Mouse (Mus musculus): ENCODE results near the gene Pgbd5. TPM values are rescaled to one million over a fixed set of nuclear protein-coding genes. Genes with fewer than 3 reads are reported as not detected.
A peak's percentile ranks its signal among the peaks of the same experiment; 100 is the strongest.

The Pgbd5 gene
- total and polyA plus RNA-seq, 2 experiments from 2014 or later: 15.9 to 74.1 TPM

DNA sequence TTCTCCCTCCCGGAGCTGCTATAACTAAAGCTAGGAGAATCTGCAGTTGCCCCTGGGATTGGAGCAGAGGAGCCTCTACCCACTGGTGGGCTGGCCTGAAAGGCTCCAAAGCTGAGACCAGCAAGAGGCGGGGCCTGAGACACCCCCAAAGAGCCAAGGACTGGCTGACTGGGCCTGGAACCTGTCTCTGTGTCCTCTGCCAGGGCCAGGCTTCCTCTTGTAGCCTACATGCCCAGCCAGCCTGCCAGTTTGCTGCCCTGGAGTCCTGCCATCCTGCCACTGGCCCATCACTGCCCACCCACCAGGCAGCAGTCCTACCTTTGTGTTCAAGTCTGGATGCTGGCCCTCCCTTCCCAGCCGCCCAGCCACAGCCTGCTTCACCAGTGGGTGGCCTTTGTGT is 109.0 kb downstream of the Pgbd5 start:
- Histone ChIP-seq H3K36me3 (ENCODE audit: insufficient read depth, low read length) (peaks cover 19% of the 10 kb centered on the region), H3K27ac (peak overlapping the region; percentile 48; the same call in 1 of the 2 replicates), H3K4me2 (ENCODE audit: low read depth, low read length) (no peak overlapping the region), H3K9ac (replicated peaks; ENCODE audit: low read length) (no peak overlapping the region), H3K4me1 (ENCODE audit: insufficient read depth, low read length) (no peaks in the 10 kb centered on the region), H3K4me3 (ENCODE audit: low read length) (no peak overlapping the region), H3K27me3 (ENCODE audit: insufficient read depth, low read length) (no peaks in the 10 kb centered on the region), H3K9me3 (ENCODE audit: low read length) (no peaks in the 10 kb centered on the region)
- no peak for TF ChIP-seq CTCF (IDR thresholded peaks at IDR 0.05; ENCODE audit: low read depth)
- DNase-seq (ENCODE audit: low spot score) (peak; percentile 81), ATAC-seq (peak; percentile 94)
- 28% methylated on average over 2 of the region's 3 CpGs for WGBS

GRCm38 (mm10) chr8:124329690-124330089 is 109.8 kb downstream of the Pgbd5 start:
- peak; percentile 27 for DNase-seq (ENCODE audit: low spot score)

DNA sequence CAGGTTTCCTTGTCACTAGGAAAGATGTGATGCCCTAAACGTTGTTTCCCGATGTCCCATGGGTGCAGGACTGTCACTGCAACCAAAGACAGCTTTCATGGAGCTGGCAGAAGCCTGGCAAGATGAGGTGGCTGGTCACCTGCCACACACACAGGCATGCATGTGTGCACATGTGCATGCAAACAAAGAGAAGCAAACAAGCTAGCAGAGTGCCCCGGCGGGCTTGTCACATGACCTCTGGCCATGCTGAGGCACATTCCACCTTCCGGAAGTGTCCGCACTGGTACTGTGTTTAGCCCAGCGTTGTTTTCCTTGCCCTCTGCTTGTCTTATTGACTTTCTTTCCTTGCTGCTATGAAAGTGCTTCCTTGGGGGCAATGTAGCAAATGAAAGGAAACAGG is 111.2 kb downstream of the Pgbd5 start:
- Histone ChIP-seq H3K4me1 (ENCODE audit: insufficient read depth, low read length) (no peaks in the 10 kb centered on the region), H3K9ac (replicated peaks; ENCODE audit: low read length) (no peak overlapping the region), H3K4me3 (ENCODE audit: low read length) (no peak overlapping the region), H3K9me3 (ENCODE audit: low read length) (no peaks in the 10 kb centered on the region), H3K27me3 (ENCODE audit: insufficient read depth, low read length) (no peaks in the 10 kb centered on the region), H3K36me3 (ENCODE audit: insufficient read depth, low read length) (peaks cover 14% of the 10 kb centered on the region), H3K27ac (no peak overlapping the region), H3K4me2 (ENCODE audit: low read depth, low read length) (no peak overlapping the region)
- no peak for TF ChIP-seq CTCF (IDR thresholded peaks at IDR 0.05; ENCODE audit: low read depth)
- ATAC-seq (no peak), DNase-seq (ENCODE audit: low spot score) (no peak)
- WGBS: 83% methylated on average over 7 of the region's 7 CpGs

More at GRCm38 (mm10) chr8:124329690-124330089, 109.8 kb downstream of the Pgbd5 start:
- H3K27me3 ChIP-seq (ENCODE audit: insufficient read depth, low read length): no peaks in the 10 kb centered on the region
- TF ChIP-seq CTCF (IDR thresholded peaks at IDR 0.05; ENCODE audit: low read depth): no peak
- H3K27ac ChIP-seq: no peak overlapping the region
- no peak overlapping the region for H3K9ac ChIP-seq (replicated peaks; ENCODE audit: low read length)
- H3K36me3 ChIP-seq (ENCODE audit: insufficient read depth, low read length): peaks cover 16% of the 10 kb centered on the region
- H3K4me1 ChIP-seq (ENCODE audit: insufficient read depth, low read length): no peaks in the 10 kb centered on the region
- ATAC-seq: no peak
- no peaks in the 10 kb centered on the region for H3K9me3 ChIP-seq (ENCODE audit: low read length)
- no peak overlapping the region for H3K4me2 ChIP-seq (ENCODE audit: low read depth, low read length)
- no peak overlapping the region for H3K4me3 ChIP-seq (ENCODE audit: low read length)
- WGBS: 43% methylated on average over 10 of the region's 10 CpGs

- peaks cover 15% of the 10 kb centered on the region for H3K4me1 ChIP-seq (ENCODE audit: insufficient read depth, low read length)
- TF ChIP-seq CTCF (IDR thresholded peaks at IDR 0.05; ENCODE audit: low read depth): no peak
- H3K27ac ChIP-seq: no peak overlapping the region
- H3K9ac ChIP-seq (replicated peaks; ENCODE audit: low read length): no peak overlapping the region
- H3K36me3 ChIP-seq (ENCODE audit: insufficient read depth, low read length): peaks cover 10% of the 10 kb centered on the region; the same call in 1 of the 2 replicates
- no peaks in the 10 kb centered on the region for H3K9me3 ChIP-seq (ENCODE audit: low read length)
- H3K4me3 ChIP-seq (ENCODE audit: low read length): no peak overlapping the region
- no peak for DNase-seq (ENCODE audit: low spot score)
- no peak overlapping the region for H3K4me2 ChIP-seq (ENCODE audit: low read depth, low read length)
- no peak for ATAC-seq
- 72% methylated on average over 14 of the region's 14 CpGs for WGBS
- no peaks in the 10 kb centered on the region for H3K27me3 ChIP-seq (ENCODE audit: insufficient read depth, low read length)
These were observed 116.1 kb downstream of the Pgbd5 start for GRCm38 (mm10) chr8:124323356-124323755.

DNA sequence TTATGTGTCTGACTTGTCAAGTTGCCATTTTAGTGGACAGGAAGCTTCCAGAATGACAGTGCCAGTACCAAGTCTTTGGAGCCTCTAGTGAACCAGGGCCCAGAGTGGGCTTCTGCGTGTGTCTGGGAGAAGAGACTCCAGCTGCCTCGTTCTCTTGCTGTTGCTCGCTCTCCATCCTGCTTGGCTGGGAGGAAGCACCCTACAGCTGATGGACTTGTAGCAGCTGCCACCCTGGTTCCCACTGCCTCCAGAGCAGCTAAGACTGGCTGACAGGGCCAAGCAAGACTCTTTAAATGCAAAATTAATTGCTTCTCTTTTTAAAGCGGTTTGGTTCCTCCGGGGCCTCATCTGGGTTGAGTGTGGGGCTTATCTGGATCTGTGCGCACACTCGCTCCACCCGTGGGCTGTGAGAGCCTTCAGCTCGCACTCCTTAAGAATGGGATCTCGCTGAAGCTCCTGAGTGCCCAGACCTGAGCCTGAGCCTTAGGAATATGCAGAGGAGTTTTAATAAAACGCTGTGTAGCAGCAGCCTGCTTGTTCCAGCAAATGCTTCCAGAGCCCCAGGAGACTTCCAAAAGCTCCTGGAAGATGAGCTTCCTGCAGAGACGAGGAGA is 118.1 kb downstream of the Pgbd5 start:
- Histone ChIP-seq H3K27me3 (ENCODE audit: insufficient read depth, low read length) (no peaks in the 10 kb centered on the region), H3K4me3 (ENCODE audit: low read length) (no peak overlapping the region), H3K4me1 (ENCODE audit: insufficient read depth, low read length) (peaks cover 23% of the 10 kb centered on the region), H3K9me3 (ENCODE audit: low read length) (no peaks in the 10 kb centered on the region), H3K36me3 (ENCODE audit: insufficient read depth, low read length) (peaks cover 4% of the 10 kb centered on the region; the same call in 1 of the 2 replicates), H3K4me2 (ENCODE audit: low read depth, low read length) (no peak overlapping the region), H3K27ac (peak overlapping the region; percentile 67), H3K9ac (replicated peaks; ENCODE audit: low read length) (0 out of 2 replicates have a peak overlapping the region, but pooled peaks have one; percentile 24)
- peak; percentile 34; the same call in 1 of the 2 replicates for ATAC-seq
- DNase-seq (ENCODE audit: low spot score): peak; percentile 46
- no peak for TF ChIP-seq CTCF (IDR thresholded peaks at IDR 0.05; ENCODE audit: low read depth)
- 23% methylated on average over 12 of the region's 12 CpGs for WGBS

DNA sequence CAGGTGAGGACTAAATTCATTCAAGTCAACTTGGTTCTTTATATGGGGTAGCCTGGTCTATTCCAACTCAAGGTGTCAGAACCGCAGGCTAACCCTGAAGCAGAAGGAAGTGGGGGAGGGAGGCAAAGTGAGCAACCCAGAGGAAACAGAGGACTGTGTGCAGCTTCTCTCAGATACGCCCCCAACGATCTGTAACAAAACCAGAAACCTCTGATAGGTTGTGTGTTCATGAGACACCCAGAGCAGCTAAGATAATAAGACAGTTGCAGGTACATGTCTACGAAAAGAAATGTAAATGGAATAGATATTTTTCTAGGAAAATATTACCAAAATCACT is 120.2 kb downstream of the Pgbd5 start:
- H3K9ac ChIP-seq (replicated peaks; ENCODE audit: low read length): no peak overlapping the region
- H3K36me3 ChIP-seq (ENCODE audit: insufficient read depth, low read length): no peaks in the 10 kb centered on the region; the same call in 1 of the 2 replicates
- no peak for TF ChIP-seq CTCF (IDR thresholded peaks at IDR 0.05; ENCODE audit: low read depth)
- peak overlapping the region; percentile 1; the same call in 1 of the 2 replicates for H3K27ac ChIP-seq
- WGBS: 88% methylated on average over 4 of the region's 4 CpGs
- no peak for DNase-seq (ENCODE audit: low spot score)
- no peak overlapping the region for H3K4me3 ChIP-seq (ENCODE audit: low read length)
- ATAC-seq: no peak
- H3K9me3 ChIP-seq (ENCODE audit: low read length): no peaks in the 10 kb centered on the region
- peaks cover 25% of the 10 kb centered on the region for H3K4me1 ChIP-seq (ENCODE audit: insufficient read depth, low read length)
- no peaks in the 10 kb centered on the region for H3K27me3 ChIP-seq (ENCODE audit: insufficient read depth, low read length)
- no peak overlapping the region for H3K4me2 ChIP-seq (ENCODE audit: low read depth, low read length)

Other genes with a start within 250 kb of the Pgbd5 start
- 36.5 and 77.6 TPM in 2 replicates for gene Galnt2, start 208.3 kb downstream of the Pgbd5 start, total RNA-seq (2014; rRNA removed)
- gene Galnt2, start 208.3 kb downstream of the Pgbd5 start, polyA plus RNA-seq (2015; fragmentation: Nextera tagmentation; extraction: Ambion mirVana): 53.3 and 54.9 TPM in 2 replicates
- 29.4 and 30.0 TPM in 2 replicates for gene Cog2, start 81.1 kb upstream of the Pgbd5 start, total RNA-seq (2014; rRNA removed)
- 17.3 and 21.4 TPM in 2 replicates for gene Cog2, start 81.1 kb upstream of the Pgbd5 start, polyA plus RNA-seq (2015; fragmentation: Nextera tagmentation; extraction: Ambion mirVana)
- 101 and 162 TPM in 2 replicates for gene Agt, start 130.0 kb upstream of the Pgbd5 start, total RNA-seq (2014; rRNA removed)
- gene Agt, start 130.0 kb upstream of the Pgbd5 start, polyA plus RNA-seq (2015; fragmentation: Nextera tagmentation; extraction: Ambion mirVana): 95.3 and 112 TPM in 2 replicates
- gene Capn9, start 136.5 kb upstream of the Pgbd5 start, total RNA-seq (2014; rRNA removed): not detected in 2 replicates
- gene Capn9, start 136.5 kb upstream of the Pgbd5 start, polyA plus RNA-seq (2015; fragmentation: Nextera tagmentation; extraction: Ambion mirVana): 0.29 and 0.39 TPM in 2 replicates
- 100 and 106 TPM in 2 replicates for gene 2310022B05Rik, start 223.7 kb upstream of the Pgbd5 start, total RNA-seq (2014; rRNA removed)
- gene 2310022B05Rik, start 223.7 kb upstream of the Pgbd5 start, polyA plus RNA-seq (2015; fragmentation: Nextera tagmentation; extraction: Ambion mirVana): 27.0 and 30.2 TPM in 2 replicates